Comparison of ENCODE assay signal across 8 mouse cellular contexts in genomic region chr14:56512084-56512483, GRCm38 (mm10).
DNase-seq lines count a peak whose midpoint lies in the region; ATAC-seq and TF ChIP-seq lines count a peak whose summit lies in the region.
"Had no signal": no experiment of that assay in that cellular context is flagged by ENCODE, and none has a peak within 500 bp of the region (broad histone marks: within the 10 kb centered on the region; RNA-seq: fewer than 3 reads in every experiment).

No protein-coding gene starts in this region.

- no peaks in the 10 kb centered on the region for H3K4me1 ChIP-seq in kidney, postnatal 0 days (replicated peaks; ENCODE audit: insufficient read depth, low read length)
- H3K4me1 ChIP-seq in kidney, embryonic 15.5 days, result no peaks in the 10 kb centered on the region
- no peaks in the 10 kb centered on the region for H3K4me1 ChIP-seq in midbrain, embryonic 16.5 days (ENCODE audit: control insufficient read depth, insufficient read depth, low read length)
- no peaks in the 10 kb centered on the region for H3K4me1 ChIP-seq in hindbrain, embryonic 13.5 days (replicated peaks)
- H3K4me1 ChIP-seq: embryonic facial prominence, embryonic 12.5 days had no signal

- H3K27ac ChIP-seq in kidney, postnatal 0 days, result no peak overlapping the region
- no peak overlapping the region for H3K27ac ChIP-seq in kidney, embryonic 15.5 days
- no peak overlapping the region for H3K27ac ChIP-seq in midbrain, embryonic 16.5 days (ENCODE audit: low read length)
- H3K27ac ChIP-seq in hindbrain, embryonic 13.5 days, result no peak overlapping the region
- H3K27ac ChIP-seq: embryonic facial prominence, embryonic 12.5 days had no signal

- no peak overlapping the region for H3K4me2 ChIP-seq in kidney, postnatal 0 days (ENCODE audit: low read length)
- no peak overlapping the region for H3K4me2 ChIP-seq in kidney, embryonic 15.5 days
- no peak overlapping the region for H3K4me2 ChIP-seq in midbrain, embryonic 16.5 days (ENCODE audit: low read length)
- H3K4me2 ChIP-seq in hindbrain, embryonic 13.5 days, result no peak overlapping the region
- H3K4me2 ChIP-seq: embryonic facial prominence, embryonic 12.5 days had no signal

- no peaks in the 10 kb centered on the region for H3K36me3 ChIP-seq in kidney, postnatal 0 days (ENCODE audit: insufficient read depth, low read length)
- H3K36me3 ChIP-seq in kidney, embryonic 15.5 days, result no peaks in the 10 kb centered on the region
- no peaks in the 10 kb centered on the region for H3K36me3 ChIP-seq in midbrain, embryonic 16.5 days (ENCODE audit: control insufficient read depth, insufficient read depth, low read length)
- H3K36me3 ChIP-seq in hindbrain, embryonic 13.5 days, result no peaks in the 10 kb centered on the region
- H3K36me3 ChIP-seq: embryonic facial prominence, embryonic 12.5 days had no signal

- TF ChIP-seq CTCF in kidney, postnatal 0 days (IDR thresholded peaks at IDR 0.05; ENCODE audit: low read depth), result peak; percentile 65

- peak; percentile 38 for DNase-seq in kidney, postnatal 0 days (ENCODE audit: low spot score)
- peak; percentile 56 for DNase-seq in NIH3T3 (ENCODE audit: low read depth)
- peak; percentile 27 for DNase-seq in embryo, embryonic 11.5 days (ENCODE audit: low read depth, low spot score)

- no peaks in the 10 kb centered on the region for H3K27me3 ChIP-seq in kidney, postnatal 0 days (ENCODE audit: insufficient read depth, low read length)
- no peaks in the 10 kb centered on the region for H3K27me3 ChIP-seq in kidney, embryonic 15.5 days
- H3K27me3 ChIP-seq in midbrain, embryonic 16.5 days (ENCODE audit: control insufficient read depth, insufficient read depth, low read depth, low read length), result no peaks in the 10 kb centered on the region
- no peaks in the 10 kb centered on the region for H3K27me3 ChIP-seq in hindbrain, embryonic 13.5 days
- H3K27me3 ChIP-seq: embryonic facial prominence, embryonic 12.5 days had no signal

- H3K4me3 ChIP-seq in kidney, postnatal 0 days (replicated peaks; ENCODE audit: low read depth, low read length), result no peak overlapping the region
- no peak overlapping the region for H3K4me3 ChIP-seq in kidney, embryonic 15.5 days (replicated peaks)
- H3K4me3 ChIP-seq in midbrain, embryonic 16.5 days (ENCODE audit: low read depth, low read length), result no peak overlapping the region
- no peak overlapping the region for H3K4me3 ChIP-seq in hindbrain, embryonic 13.5 days
- H3K4me3 ChIP-seq: embryonic facial prominence, embryonic 12.5 days had no signal

- no peaks in the 10 kb centered on the region for H3K9me3 ChIP-seq in kidney, postnatal 0 days (replicated peaks; ENCODE audit: low read length)
- no peaks in the 10 kb centered on the region for H3K9me3 ChIP-seq in kidney, embryonic 15.5 days (replicated peaks)
- H3K9me3 ChIP-seq in midbrain, embryonic 16.5 days (replicated peaks; ENCODE audit: control insufficient read depth, low read length, poor library complexity, severe bottlenecking), result no peaks in the 10 kb centered on the region
- no peaks in the 10 kb centered on the region for H3K9me3 ChIP-seq in hindbrain, embryonic 13.5 days
- H3K9me3 ChIP-seq: embryonic facial prominence, embryonic 12.5 days had no signal

- no peak overlapping the region for H3K9ac ChIP-seq in kidney, postnatal 0 days (ENCODE audit: low read depth, low read length)
- no peak overlapping the region for H3K9ac ChIP-seq in kidney, embryonic 15.5 days
- no peak overlapping the region for H3K9ac ChIP-seq in midbrain, embryonic 16.5 days (ENCODE audit: low read depth, low read length)
- no peak overlapping the region for H3K9ac ChIP-seq in hindbrain, embryonic 13.5 days
- H3K9ac ChIP-seq: embryonic facial prominence, embryonic 12.5 days had no signal

- no peak for ATAC-seq in kidney, postnatal 0 days (replicated peaks; ENCODE audit: low FRiP score, low read depth)
- no peak for ATAC-seq in kidney, embryonic 15.5 days (replicated peaks; ENCODE audit: low FRiP score)
- ATAC-seq in midbrain, embryonic 16.5 days, result peak; percentile 32; the same call in 1 of the 2 replicates
- no peak for ATAC-seq in monocyte, adult 5-6 weeks (replicated peaks; ENCODE audit: insufficient number of reproducible peaks, low FRiP score, low TSS enrichment, poor library complexity, severe bottlenecking)
- no peak for ATAC-seq in hindbrain, embryonic 13.5 days (ENCODE audit: low FRiP score)

- 30% methylated on average over 6 of the region's 6 CpGs for WGBS in kidney, postnatal 0 days
- WGBS in kidney, embryonic 15.5 days, result 32% methylated on average over 6 of the region's 6 CpGs
- 38% methylated on average over 6 of the region's 6 CpGs for whole genome bisulfite sequencing in midbrain, embryonic 16.5 days
- 25% methylated on average over 6 of the region's 6 CpGs for WGBS in hindbrain, embryonic 13.5 days
